Mouse (Mus musculus) liver, postnatal 0 days (tissue): ENCODE measurements around the gene Pole4.

Source experiments
- CTCF ChIP-seq: sonication (generic); IDR thresholded peaks from 2 replicates; pipeline ENCODE4 v1.5.1; 2016; ENCODE audit warnings: antibody characterized with exemption, low read depth
- EP300 ChIP-seq: IDR thresholded peaks from 2 replicates; pipeline ENCODE4 v1.6.1; 2016; ENCODE audit warnings: antibody characterized with exemption, low read depth, mild to moderate bottlenecking

DNA sequence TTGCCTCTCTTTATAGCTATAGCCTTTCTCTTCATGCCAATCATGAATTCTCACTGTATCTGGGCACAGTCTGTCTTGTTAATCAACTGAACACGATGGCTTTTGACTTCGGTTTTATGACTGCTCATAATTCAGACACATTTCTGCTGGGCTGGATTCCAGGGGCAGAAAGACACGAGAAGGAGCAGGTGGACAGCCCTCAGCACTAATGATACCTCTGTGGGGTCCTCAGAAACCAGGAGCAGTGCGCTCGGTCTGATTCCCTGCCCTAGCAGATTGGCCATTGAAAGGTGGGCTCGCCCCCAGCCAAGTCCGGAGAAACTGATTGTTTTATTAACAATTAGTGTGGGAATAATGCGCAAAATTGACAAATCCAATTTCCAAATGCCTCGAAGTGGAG, 101.9 kb downstream of the Pole4 start:
- TF ChIP-seq CTCF = no peak
- TF ChIP-seq EP300 = no peak
